Mouse (Mus musculus) midbrain, embryonic 15.5 days (tissue): ENCODE measurements around the gene Zfp768. TPM values are rescaled to one million over a fixed set of nuclear protein-coding genes. Genes with fewer than 3 reads are reported as not detected.
A peak's percentile ranks its signal among the peaks of the same experiment; 100 is the strongest.

Experiments used
- ATAC-seq: fragments of 200-750 bp; cut with Nextera tagmentation; replicated peaks from 2 replicates; pipeline ENCODE4 v1.8.0; 2017; ENCODE audit warnings: moderate TSS enrichment
- H3K27ac ChIP-seq: fragments of 300-500 bp; sonication (generic); 2 replicates; pipeline ENCODE4 v1.5.1; 2015; ENCODE audit warnings: mild to moderate bottlenecking, inconsistent platforms
- H3K27me3 ChIP-seq: fragments of 300-500 bp; sonication (generic); replicated peaks from 2 replicates; pipeline ENCODE4 v1.6.1; 2015; ENCODE audit warnings: inconsistent platforms
- H3K36me3 ChIP-seq: fragments of 300-500 bp; sonication (generic); replicated peaks from 2 replicates; pipeline ENCODE4 v1.6.1; 2015; ENCODE audit warnings: inconsistent platforms
- H3K4me1 ChIP-seq: fragments of 300-500 bp; sonication (generic); 2 replicates; pipeline ENCODE4 v1.6.1; 2015; ENCODE audit warnings: inconsistent platforms
- H3K4me2 ChIP-seq: fragments of 300-500 bp; sonication (generic); 2 replicates; pipeline ENCODE4 v1.6.1; 2015; ENCODE audit warnings: inconsistent platforms, mild to moderate bottlenecking, moderate library complexity
- H3K4me3 ChIP-seq: fragments of 300-500 bp; sonication (generic); 2 replicates; pipeline ENCODE4 v1.5.1; 2015; ENCODE audit warnings: mild to moderate bottlenecking, inconsistent platforms
- H3K9ac ChIP-seq: fragments of 300-500 bp; sonication (generic); 2 replicates; pipeline ENCODE4 v1.6.1; 2015; ENCODE audit warnings: mild to moderate bottlenecking, inconsistent platforms
- H3K9me3 ChIP-seq: fragments of 300-500 bp; sonication (generic); 2 replicates; pipeline ENCODE4 v1.6.1; 2016; ENCODE audit warnings: inconsistent platforms
- WGBS: fragments of 180-500 bp; shearing (Covaris S2); methylation state at CpG from one replicate; pipeline ENCODE4 v1.1.7; 2015; ENCODE audit warnings: mixed read lengths; 5-methylcytosine and 5-hydroxymethylcytosine counted together
- polyA plus RNA-seq: library from polyadenylated mRNA; unstranded; fragments of >200 nt; fragmentation: Nextera tagmentation; extraction: Ambion mirVana; gene quantifications from 2 replicates; pipeline ENCODE4 v1.2.1, GENCODE M21; 2015

Gene Zfp768
- polyA plus RNA-seq, 1 experiment from 2014 or later, result 19.2 TPM

DNA sequence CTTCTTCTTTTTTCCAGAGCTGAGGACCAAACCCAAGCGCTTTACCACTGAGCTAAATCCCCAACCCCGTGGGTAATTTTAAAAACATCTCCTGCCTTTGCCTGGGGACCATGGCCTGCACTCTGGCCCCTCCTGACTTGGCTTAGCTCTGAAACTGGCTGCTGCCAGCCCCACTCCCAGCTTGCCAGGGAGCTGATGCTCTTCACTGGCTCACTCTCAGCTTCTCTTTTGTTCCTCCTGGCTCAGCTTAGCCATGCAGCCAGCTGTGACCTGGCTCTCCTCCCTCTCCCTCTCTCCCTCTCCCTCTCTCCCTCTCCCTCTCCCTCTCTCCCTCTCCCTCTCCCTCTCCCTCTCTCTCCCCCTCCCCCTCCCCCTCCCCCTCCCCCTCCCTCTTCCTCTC lies 18.7 kb downstream of the Zfp768 start:
- no peak overlapping the region for H3K4me3 ChIP-seq
- H3K27ac ChIP-seq, result no peak overlapping the region
- H3K9ac ChIP-seq, result no peak overlapping the region
- H3K9me3 ChIP-seq, result no peaks in the 10 kb centered on the region
- ATAC-seq, result peak; percentile 48; the same call in 1 of the 2 replicates
- no peak overlapping the region for H3K4me2 ChIP-seq
- no peaks in the 10 kb centered on the region for H3K4me1 ChIP-seq
- no peaks in the 10 kb centered on the region for H3K27me3 ChIP-seq
- no peaks in the 10 kb centered on the region for H3K36me3 ChIP-seq
- 22% methylated on average over 2 of the region's 2 CpGs for WGBS

- no peak overlapping the region for H3K4me2 ChIP-seq
- no peak overlapping the region for H3K4me3 ChIP-seq
- H3K27me3 ChIP-seq, result no peaks in the 10 kb centered on the region
- no peaks in the 10 kb centered on the region for H3K36me3 ChIP-seq
- no peaks in the 10 kb centered on the region for H3K4me1 ChIP-seq
- no peaks in the 10 kb centered on the region for H3K9me3 ChIP-seq
- H3K27ac ChIP-seq, result no peak overlapping the region
- ATAC-seq, result no peak
- H3K9ac ChIP-seq, result no peak overlapping the region
- 86% methylated on average over 8 of the region's 8 CpGs for WGBS
Measured at GRCm38 (mm10) chr7:127325550-127325949, 19.8 kb downstream of the Zfp768 start.

GRCm38 (mm10) chr7:127324944-127325343 lies 20.4 kb downstream of the Zfp768 start:
- WGBS, result 89% methylated on average over 7 of the region's 7 CpGs
- H3K27ac ChIP-seq, result no peak overlapping the region
- no peaks in the 10 kb centered on the region for H3K9me3 ChIP-seq
- H3K4me2 ChIP-seq, result no peak overlapping the region
- no peaks in the 10 kb centered on the region for H3K27me3 ChIP-seq
- H3K36me3 ChIP-seq, result no peaks in the 10 kb centered on the region
- H3K4me1 ChIP-seq, result no peaks in the 10 kb centered on the region
- H3K4me3 ChIP-seq, result no peak overlapping the region
- ATAC-seq, result no peak
- H3K9ac ChIP-seq, result no peak overlapping the region

- Histone ChIP-seq H3K9me3 (no peaks in the 10 kb centered on the region), H3K4me1 (no peaks in the 10 kb centered on the region), H3K36me3 (no peaks in the 10 kb centered on the region), H3K9ac (no peak overlapping the region), H3K4me2 (no peak overlapping the region), H3K4me3 (no peak overlapping the region), H3K27ac (no peak overlapping the region), H3K27me3 (no peaks in the 10 kb centered on the region)
- WGBS, result 45% methylated on average over 5 of the region's 5 CpGs
- no peak for ATAC-seq
Measured at GRCm38 (mm10) chr7:127322085-127322484, 23.3 kb downstream of the Zfp768 start.

- no peak overlapping the region for H3K9ac ChIP-seq
- no peaks in the 10 kb centered on the region for H3K4me1 ChIP-seq
- H3K4me3 ChIP-seq, result no peak overlapping the region
- no peaks in the 10 kb centered on the region for H3K36me3 ChIP-seq
- no peak for ATAC-seq
- 77% methylated on average over 4 of the region's 4 CpGs for WGBS
- no peak overlapping the region for H3K4me2 ChIP-seq
- no peaks in the 10 kb centered on the region for H3K9me3 ChIP-seq
- no peak overlapping the region for H3K27ac ChIP-seq
- no peaks in the 10 kb centered on the region for H3K27me3 ChIP-seq
Measured at GRCm38 (mm10) chr7:127321106-127321505, 24.3 kb downstream of the Zfp768 start.

GRCm38 (mm10) chr7:127313912-127314311 lies 31.5 kb downstream of the Zfp768 start:
- Histone ChIP-seq H3K4me1 (no peaks in the 10 kb centered on the region), H3K27ac (no peak overlapping the region), H3K4me2 (no peak overlapping the region), H3K9me3 (no peaks in the 10 kb centered on the region), H3K36me3 (no peaks in the 10 kb centered on the region), H3K4me3 (no peak overlapping the region), H3K9ac (no peak overlapping the region), H3K27me3 (no peaks in the 10 kb centered on the region)
- no peak for ATAC-seq
- 34% methylated on average over 8 of the region's 8 CpGs for WGBS

GRCm38 (mm10) chr7:127309951-127310350 lies 35.4 kb downstream of the Zfp768 start:
- WGBS, result 76% methylated on average over 12 of the region's 12 CpGs
- no peak overlapping the region for H3K4me3 ChIP-seq
- H3K4me2 ChIP-seq, result no peak overlapping the region
- H3K36me3 ChIP-seq, result no peaks in the 10 kb centered on the region
- ATAC-seq, result no peak
- no peaks in the 10 kb centered on the region for H3K9me3 ChIP-seq
- no peaks in the 10 kb centered on the region for H3K27me3 ChIP-seq
- H3K4me1 ChIP-seq, result no peaks in the 10 kb centered on the region
- H3K27ac ChIP-seq, result no peak overlapping the region
- H3K9ac ChIP-seq, result no peak overlapping the region

DNA sequence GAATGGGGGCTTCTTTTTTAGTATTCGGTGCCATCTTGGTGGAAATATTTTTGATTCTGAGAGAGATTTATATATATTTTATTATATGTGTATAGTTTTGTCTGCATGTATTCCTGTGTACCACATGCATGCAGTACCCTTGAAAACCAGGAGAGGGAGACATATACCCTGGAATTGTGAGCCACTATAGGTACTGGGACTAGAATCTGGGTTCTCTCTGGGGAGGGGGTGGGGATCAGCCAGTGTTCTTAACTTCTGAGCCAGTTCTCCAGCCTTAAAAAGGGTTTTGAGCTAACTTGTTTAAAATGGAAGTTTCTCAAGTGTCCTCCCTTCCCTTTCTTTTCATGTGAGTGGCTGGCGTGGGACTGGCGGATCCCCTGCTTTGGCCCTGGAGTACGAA lies 36.5 kb downstream of the Zfp768 start:
- no peak overlapping the region for H3K4me2 ChIP-seq
- 60% methylated on average over 4 of the region's 4 CpGs for WGBS
- H3K36me3 ChIP-seq, result no peaks in the 10 kb centered on the region
- no peak overlapping the region for H3K9ac ChIP-seq
- no peak for ATAC-seq
- H3K27ac ChIP-seq, result no peak overlapping the region
- no peaks in the 10 kb centered on the region for H3K4me1 ChIP-seq
- H3K27me3 ChIP-seq, result no peaks in the 10 kb centered on the region
- H3K4me3 ChIP-seq, result no peak overlapping the region
- H3K9me3 ChIP-seq, result no peaks in the 10 kb centered on the region

GRCm38 (mm10) chr7:127308431-127308830 lies 37.0 kb downstream of the Zfp768 start:
- no peak overlapping the region for H3K9ac ChIP-seq
- no peaks in the 10 kb centered on the region for H3K36me3 ChIP-seq
- WGBS, result 77% methylated on average over 2 of the region's 2 CpGs
- no peak overlapping the region for H3K4me3 ChIP-seq
- no peaks in the 10 kb centered on the region for H3K4me1 ChIP-seq
- H3K4me2 ChIP-seq, result no peak overlapping the region
- no peak overlapping the region for H3K27ac ChIP-seq
- H3K9me3 ChIP-seq, result no peaks in the 10 kb centered on the region
- no peaks in the 10 kb centered on the region for H3K27me3 ChIP-seq
- no peak for ATAC-seq

DNA sequence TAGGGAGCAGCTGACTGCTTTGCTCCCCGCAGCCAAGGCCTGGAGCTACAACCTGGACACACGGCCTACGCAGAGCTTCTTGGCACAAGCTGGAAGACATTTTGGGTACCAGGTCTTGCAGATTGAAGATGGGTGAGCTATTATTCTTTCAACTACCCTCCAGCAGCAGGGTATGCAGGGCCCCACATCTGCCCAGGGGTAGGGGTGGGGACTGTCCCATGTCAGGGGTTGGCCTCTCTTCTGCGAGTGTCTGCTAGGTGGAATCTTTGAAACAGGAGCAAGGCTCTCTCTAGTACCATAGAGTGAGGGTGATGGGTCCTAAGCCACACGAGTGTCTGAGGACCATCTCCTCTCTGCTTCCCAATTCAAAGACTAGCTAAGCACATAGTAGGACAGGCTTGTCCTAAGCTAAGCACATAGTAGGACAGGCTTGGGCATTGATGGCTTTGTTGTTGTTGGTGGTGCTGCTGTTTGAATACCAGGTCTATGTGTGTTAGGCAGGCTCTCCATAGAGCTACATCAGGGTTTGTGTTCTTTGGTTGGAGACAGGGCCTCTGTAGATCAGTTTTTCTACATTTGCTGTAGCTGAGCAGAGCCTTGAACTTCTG lies 47.7 kb downstream of the Zfp768 start:
- H3K4me3 ChIP-seq, result no peak overlapping the region
- no peak overlapping the region for H3K4me2 ChIP-seq
- no peaks in the 10 kb centered on the region for H3K4me1 ChIP-seq
- no peaks in the 10 kb centered on the region for H3K9me3 ChIP-seq
- H3K9ac ChIP-seq, result no peak overlapping the region
- 88% methylated on average over 5 of the region's 5 CpGs for WGBS
- H3K36me3 ChIP-seq, result no peaks in the 10 kb centered on the region
- no peak for ATAC-seq
- no peaks in the 10 kb centered on the region for H3K27me3 ChIP-seq
- H3K27ac ChIP-seq, result no peak overlapping the region

- ATAC-seq, result no peak
- Histone ChIP-seq H3K4me3 (no peak overlapping the region), H3K4me1 (no peaks in the 10 kb centered on the region), H3K4me2 (no peak overlapping the region), H3K27me3 (no peaks in the 10 kb centered on the region), H3K27ac (no peak overlapping the region), H3K36me3 (no peaks in the 10 kb centered on the region), H3K9me3 (no peaks in the 10 kb centered on the region), H3K9ac (no peak overlapping the region)
- WGBS, result 87% methylated on average over 5 of the region's 5 CpGs
Measured at GRCm38 (mm10) chr7:127296786-127297555, 48.4 kb downstream of the Zfp768 start.

DNA sequence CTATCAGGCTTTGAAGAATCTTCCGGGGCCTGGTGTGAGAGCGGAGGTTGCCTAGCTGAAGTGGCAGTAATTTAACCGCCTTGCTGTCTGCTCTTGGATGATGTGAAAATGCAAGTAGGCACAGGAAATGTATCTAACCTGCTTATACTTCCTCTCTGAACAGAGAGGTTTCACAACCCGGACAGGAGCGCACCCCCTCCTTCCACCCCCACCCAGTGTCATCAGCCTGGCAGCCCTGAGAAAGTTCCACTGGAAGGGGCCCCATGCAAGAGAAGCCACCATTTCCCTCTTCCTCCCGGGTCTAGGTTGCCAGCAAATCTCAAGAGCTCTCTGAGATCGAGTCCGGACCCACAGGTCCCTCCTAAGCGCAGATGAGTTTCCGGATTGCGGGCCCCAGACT lies 49.3 kb downstream of the Zfp768 start, which contains the start of gene Itgal:
Gene Itgal, plus strand, starts transcription at position 163 of the 400 bp plus-strand sequence.
- 86% methylated on average over 11 of the region's 11 CpGs for WGBS
- ATAC-seq, result no peak
- no peak within 1 kb of the TSS for H3K9ac ChIP-seq

More for the DNA sequence above, 49.3 kb downstream of the Zfp768 start, which contains the start of gene Itgal:
- Histone ChIP-seq H3K36me3 (no peaks in the 10 kb centered on the region), H3K27me3 (no peaks in the 10 kb centered on the region), H3K9me3 (no peaks in the 10 kb centered on the region), H3K4me3 (no peak within 1 kb of the TSS), H3K4me1 (no peaks in the 10 kb centered on the region), H3K27ac (no peak within 1 kb of the TSS), H3K4me2 (no peak within 1 kb of the TSS)
